Mouse (Mus musculus): Measurements from ENCODE around the gene Banp. TPM values are rescaled to one million over a fixed set of nuclear protein-coding genes. Genes with fewer than 3 reads are reported as not detected.
A peak's percentile ranks its signal among the peaks of the same experiment; 100 is the strongest.

The Banp gene
- polyA plus RNA-seq, 1 experiment from 2014 or later = 58.8 TPM

DNA sequence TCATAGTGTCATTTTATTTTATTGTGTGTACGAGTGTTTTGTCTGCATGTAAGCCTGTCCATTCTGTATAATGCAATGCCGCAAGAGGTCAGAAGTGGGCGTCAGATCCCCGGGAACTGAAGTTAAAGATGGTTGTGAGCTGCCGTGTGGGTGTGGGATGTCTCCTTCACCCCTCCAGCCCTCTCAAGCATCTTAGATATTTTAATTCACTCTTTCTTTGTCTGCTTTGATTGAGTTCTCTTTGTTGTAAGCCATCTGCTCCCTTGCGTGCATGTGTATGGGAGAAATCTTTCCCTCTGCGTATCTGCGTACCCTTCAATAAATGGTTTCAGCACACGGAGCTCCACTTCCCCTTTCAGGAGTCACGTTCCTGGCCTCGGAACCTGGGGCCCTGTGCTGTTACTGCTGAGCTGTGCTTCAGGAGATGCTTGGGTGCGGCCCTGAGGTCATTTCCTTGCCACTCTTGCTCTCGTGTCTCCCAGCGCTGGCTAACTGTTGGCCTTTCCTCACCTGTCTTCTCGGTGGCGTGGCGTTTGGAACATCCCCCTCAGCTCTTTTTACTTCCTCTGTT lies 22.0 kb downstream of the Banp start:
- no peak for ATAC-seq (ENCODE audit: low FRiP score, low read depth)
- H3K9me3 ChIP-seq = no peaks in the 10 kb centered on the region
- 0 out of 2 replicates have a peak overlapping the region, but pooled peaks have one; percentile 15 for H3K27ac ChIP-seq (replicated peaks)
- no peak overlapping the region for H3K4me2 ChIP-seq (replicated peaks)
- peaks cover 28% of the 10 kb centered on the region for H3K36me3 ChIP-seq
- H3K27me3 ChIP-seq = no peaks in the 10 kb centered on the region
- no peak overlapping the region for H3K4me3 ChIP-seq
- peaks cover 28% of the 10 kb centered on the region for H3K4me1 ChIP-seq
- peak overlapping the region; percentile 25; the same call in 1 of the 2 replicates for H3K9ac ChIP-seq (replicated peaks)
- 72% methylated on average over 17 of the region's 17 CpGs for WGBS

DNA sequence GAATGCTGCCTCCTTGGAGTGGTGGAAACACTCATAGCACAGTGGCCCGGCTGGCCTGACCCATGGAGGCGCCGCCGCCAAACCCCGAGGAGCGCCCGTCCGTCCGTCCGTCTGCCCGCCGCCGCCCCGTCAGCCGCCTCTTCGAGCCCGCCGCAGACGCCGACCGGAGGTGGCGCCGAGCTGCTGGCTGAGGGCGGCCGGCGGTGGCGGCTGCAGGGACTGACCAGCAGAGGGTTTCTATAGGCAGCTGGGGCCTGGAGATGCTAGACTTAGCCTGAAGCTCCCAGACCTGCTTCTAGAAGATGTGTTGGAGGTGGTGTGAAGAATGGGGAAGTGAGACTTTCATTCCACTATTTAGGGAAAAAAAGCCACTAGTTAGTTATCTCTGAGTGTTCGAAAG lies 24.4 kb downstream of the Banp start:
- WGBS = 94% methylated on average over 28 of the region's 28 CpGs
- ATAC-seq (ENCODE audit: low FRiP score, low read depth) = no peak
- H3K4me3 ChIP-seq = no peak overlapping the region

DNA sequence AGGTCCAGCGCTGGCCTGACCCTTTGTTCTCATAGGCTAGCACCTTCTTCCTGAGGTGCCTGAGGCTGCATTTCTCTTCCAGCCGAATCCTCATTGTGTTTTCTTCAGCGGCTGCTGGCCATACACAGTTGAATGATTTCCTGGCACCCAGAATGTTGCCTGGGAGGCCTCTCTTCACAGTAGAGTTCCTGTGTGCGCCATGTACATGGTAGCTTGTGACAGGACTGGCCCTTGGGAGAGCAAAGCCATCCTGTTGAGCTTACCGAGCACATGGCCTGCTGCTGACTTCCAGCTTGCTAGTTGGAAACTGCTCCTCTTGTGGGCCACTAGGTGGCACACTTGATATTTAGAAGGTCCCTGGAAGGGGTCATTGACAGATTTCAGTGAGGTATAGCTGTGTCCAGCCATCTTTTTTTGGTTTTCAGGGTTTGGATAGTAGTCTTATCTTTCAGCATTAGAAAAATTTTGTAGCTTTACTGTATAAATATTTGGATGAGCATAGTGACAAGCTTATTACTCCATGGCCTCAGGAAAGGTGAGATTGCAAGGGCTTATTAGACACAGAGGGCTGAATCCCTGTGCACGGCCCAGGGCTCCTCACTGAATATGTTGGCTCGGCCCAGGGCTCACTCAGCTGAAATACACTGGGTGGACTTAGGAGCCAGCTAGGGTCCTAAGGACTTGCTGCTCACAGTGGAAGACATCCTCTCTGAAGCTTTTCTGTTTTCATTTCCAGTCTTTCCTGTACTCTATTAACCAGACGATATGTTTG lies 28.5 kb downstream of the Banp start:
- H3K27ac ChIP-seq (replicated peaks) = no peak overlapping the region
- peaks cover 84% of the 10 kb centered on the region for H3K36me3 ChIP-seq
- no peaks in the 10 kb centered on the region for H3K9me3 ChIP-seq
- no peak overlapping the region for H3K4me2 ChIP-seq (replicated peaks)
- no peak for ATAC-seq (ENCODE audit: low FRiP score, low read depth)
- no peak overlapping the region for H3K4me3 ChIP-seq
- WGBS = 71% methylated on average over 8 of the region's 8 CpGs
- H3K9ac ChIP-seq (replicated peaks) = no peak overlapping the region
- no peaks in the 10 kb centered on the region for H3K27me3 ChIP-seq
- H3K4me1 ChIP-seq = no peaks in the 10 kb centered on the region; the same call in 1 of the 2 replicates

More for the DNA sequence above, 24.4 kb downstream of the Banp start:
- Histone ChIP-seq H3K36me3 (peaks cover 47% of the 10 kb centered on the region), H3K4me1 (peaks cover 11% of the 10 kb centered on the region), H3K9me3 (no peaks in the 10 kb centered on the region), H3K4me2 (replicated peaks) (no peak overlapping the region), H3K9ac (replicated peaks) (no peak overlapping the region), H3K27me3 (no peaks in the 10 kb centered on the region), H3K27ac (replicated peaks) (no peak overlapping the region)

DNA sequence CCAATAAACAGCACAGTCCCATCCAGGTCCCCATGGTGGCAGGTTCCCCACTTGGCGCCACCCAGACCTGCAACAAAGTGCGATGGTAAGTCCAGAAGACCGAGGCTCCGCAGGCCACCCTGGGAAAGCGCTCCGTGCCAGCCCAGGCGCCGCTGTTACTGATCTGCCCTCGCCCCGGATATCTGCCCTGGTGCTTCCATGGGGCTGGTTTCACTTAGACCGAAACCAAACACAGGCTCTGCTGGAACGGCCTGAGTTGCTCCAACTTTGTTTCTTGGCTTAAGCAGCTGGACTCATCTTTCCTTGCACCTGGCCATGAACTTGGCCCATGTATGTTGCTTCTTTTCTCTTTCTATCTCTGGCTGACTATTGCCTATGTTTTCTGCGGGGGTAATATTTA lies 29.1 kb downstream of the Banp start:
- H3K27ac ChIP-seq (replicated peaks) = no peak overlapping the region
- no peaks in the 10 kb centered on the region; the same call in 1 of the 2 replicates for H3K4me1 ChIP-seq
- H3K4me3 ChIP-seq = no peak overlapping the region
- no peaks in the 10 kb centered on the region for H3K9me3 ChIP-seq
- no peak for ATAC-seq (ENCODE audit: low FRiP score, low read depth)
- peaks cover 91% of the 10 kb centered on the region for H3K36me3 ChIP-seq
- H3K4me2 ChIP-seq (replicated peaks) = no peak overlapping the region
- no peaks in the 10 kb centered on the region for H3K27me3 ChIP-seq
- no peak overlapping the region for H3K9ac ChIP-seq (replicated peaks)
- 92% methylated on average over 13 of the region's 13 CpGs for WGBS

DNA sequence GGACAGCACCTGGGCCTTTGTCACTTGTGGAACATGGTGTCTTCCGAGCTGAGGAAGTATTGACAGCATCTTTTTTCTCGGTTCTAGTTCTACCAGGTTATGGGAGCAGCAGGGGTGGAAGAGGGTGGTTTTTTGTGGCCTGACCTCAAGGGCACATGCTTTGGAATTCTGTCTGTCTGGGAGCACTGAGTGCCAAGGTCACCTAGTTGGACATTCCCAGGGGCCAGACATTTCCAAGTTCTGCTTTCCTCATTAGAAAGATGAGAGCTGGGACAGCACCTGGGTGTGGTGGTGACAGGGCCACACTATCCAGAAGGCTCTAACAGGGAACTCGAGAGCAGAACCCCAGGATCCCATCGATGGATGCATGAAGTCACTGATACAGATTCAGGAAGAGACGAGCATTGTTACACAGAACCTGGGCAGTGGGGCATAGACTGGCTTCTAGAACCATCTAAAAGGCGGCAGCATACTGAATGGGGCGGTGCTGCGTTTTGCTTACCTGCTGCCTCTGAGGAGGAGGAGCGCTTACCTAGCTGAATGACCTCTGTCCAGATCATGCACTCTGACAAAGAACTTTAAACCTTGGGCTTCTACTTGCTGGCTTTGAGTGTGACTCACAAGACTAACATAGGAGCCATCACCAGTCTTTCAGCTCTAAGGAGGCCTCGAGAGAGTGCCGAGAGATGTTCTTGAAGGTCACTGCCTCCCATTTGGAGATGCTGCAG lies 31.4 kb downstream of the Banp start:
- Histone ChIP-seq H3K9me3 (no peaks in the 10 kb centered on the region), H3K9ac (replicated peaks) (no peak overlapping the region), H3K27me3 (no peaks in the 10 kb centered on the region), H3K4me2 (replicated peaks) (no peak overlapping the region), H3K36me3 (peaks cover 91% of the 10 kb centered on the region), H3K4me3 (no peak overlapping the region), H3K4me1 (no peaks in the 10 kb centered on the region; the same call in 1 of the 2 replicates), H3K27ac (replicated peaks) (no peak overlapping the region)
- no peak for ATAC-seq (ENCODE audit: low FRiP score, low read depth)
- 92% methylated on average over 11 of the region's 11 CpGs for WGBS

DNA sequence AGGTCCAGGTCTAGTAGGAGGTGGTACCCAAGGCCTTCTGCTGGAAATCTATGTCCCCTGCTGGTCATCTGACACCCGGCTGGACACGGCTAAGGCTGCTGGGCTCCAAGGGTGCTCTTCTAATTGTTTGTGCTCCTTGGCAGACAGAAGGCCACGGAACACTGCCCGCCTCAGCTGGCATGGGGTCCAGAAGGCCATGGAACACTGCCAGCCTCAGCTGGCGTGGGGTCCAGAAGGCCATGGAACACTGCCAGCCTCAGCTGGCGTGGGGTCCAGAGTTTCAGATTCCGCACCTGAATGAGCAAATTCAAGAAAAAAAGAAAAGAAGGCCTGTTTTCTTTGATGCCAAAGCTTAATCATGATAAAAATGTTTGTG lies 32.0 kb downstream of the Banp start:
- Histone ChIP-seq H3K27ac (replicated peaks) (no peak overlapping the region), H3K36me3 (peaks cover 86% of the 10 kb centered on the region), H3K4me3 (no peak overlapping the region), H3K4me2 (replicated peaks) (no peak overlapping the region), H3K27me3 (no peaks in the 10 kb centered on the region), H3K4me1 (no peaks in the 10 kb centered on the region; the same call in 1 of the 2 replicates), H3K9ac (replicated peaks) (no peak overlapping the region), H3K9me3 (no peaks in the 10 kb centered on the region)
- ATAC-seq (ENCODE audit: low FRiP score, low read depth) = no peak
- 89% methylated on average over 7 of the region's 7 CpGs for WGBS

DNA sequence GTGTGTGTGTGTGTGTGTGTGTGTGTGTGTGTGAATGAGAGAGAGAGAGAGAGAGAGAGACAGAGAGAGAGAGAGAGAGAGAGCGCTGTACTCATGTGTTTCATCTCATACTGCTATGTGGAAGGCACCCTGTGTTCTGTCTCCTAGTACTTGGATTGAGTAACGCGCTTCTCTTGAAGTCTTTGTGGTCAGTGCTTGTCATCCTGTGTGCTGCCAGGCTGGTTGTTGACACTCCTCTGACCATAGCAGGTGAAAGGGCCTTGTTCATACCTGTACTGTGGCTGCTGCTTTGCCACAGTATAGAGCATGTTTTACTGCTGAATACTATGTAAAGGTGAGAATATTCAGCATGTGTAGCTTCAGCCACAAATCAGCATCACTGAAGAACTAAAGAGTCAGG lies 36.1 kb downstream of the Banp start:
- 97% methylated on average over 3 of the region's 3 CpGs for WGBS
- Histone ChIP-seq H3K36me3 (peaks cover 89% of the 10 kb centered on the region), H3K4me2 (replicated peaks) (no peak overlapping the region), H3K27ac (replicated peaks) (no peak overlapping the region), H3K9me3 (no peaks in the 10 kb centered on the region), H3K27me3 (no peaks in the 10 kb centered on the region), H3K4me1 (no peaks in the 10 kb centered on the region; the same call in 1 of the 2 replicates), H3K4me3 (no peak overlapping the region), H3K9ac (replicated peaks) (no peak overlapping the region)
- ATAC-seq (ENCODE audit: low FRiP score, low read depth) = no peak

DNA sequence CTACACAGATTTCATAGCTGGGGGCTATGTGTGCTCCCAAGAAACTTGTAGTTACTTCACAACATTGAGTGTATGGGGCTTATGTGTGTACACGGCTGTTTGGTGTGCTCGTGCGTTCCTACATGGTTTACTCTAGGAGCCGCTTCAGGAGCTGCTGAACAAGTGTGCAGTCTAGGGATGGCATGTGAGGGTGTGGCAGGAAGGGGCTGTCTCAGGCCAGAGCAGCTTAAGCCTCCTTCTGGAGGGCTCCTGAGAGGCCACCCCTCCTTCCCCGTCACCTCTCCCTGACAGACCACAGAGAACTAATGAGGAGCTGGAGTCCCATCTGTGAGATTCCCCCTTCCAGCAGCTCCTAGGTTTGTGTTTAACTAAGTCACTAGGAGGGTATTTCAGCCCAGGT lies 38.3 kb downstream of the Banp start:
- Histone ChIP-seq H3K27ac (replicated peaks) (no peak overlapping the region), H3K27me3 (no peaks in the 10 kb centered on the region), H3K4me1 (no peaks in the 10 kb centered on the region), H3K4me2 (replicated peaks) (no peak overlapping the region), H3K9me3 (no peaks in the 10 kb centered on the region), H3K4me3 (no peak overlapping the region), H3K36me3 (peaks cover 88% of the 10 kb centered on the region), H3K9ac (replicated peaks) (no peak overlapping the region)
- no peak for ATAC-seq (ENCODE audit: low FRiP score, low read depth)
- WGBS = 92% methylated on average over 5 of the region's 5 CpGs

DNA sequence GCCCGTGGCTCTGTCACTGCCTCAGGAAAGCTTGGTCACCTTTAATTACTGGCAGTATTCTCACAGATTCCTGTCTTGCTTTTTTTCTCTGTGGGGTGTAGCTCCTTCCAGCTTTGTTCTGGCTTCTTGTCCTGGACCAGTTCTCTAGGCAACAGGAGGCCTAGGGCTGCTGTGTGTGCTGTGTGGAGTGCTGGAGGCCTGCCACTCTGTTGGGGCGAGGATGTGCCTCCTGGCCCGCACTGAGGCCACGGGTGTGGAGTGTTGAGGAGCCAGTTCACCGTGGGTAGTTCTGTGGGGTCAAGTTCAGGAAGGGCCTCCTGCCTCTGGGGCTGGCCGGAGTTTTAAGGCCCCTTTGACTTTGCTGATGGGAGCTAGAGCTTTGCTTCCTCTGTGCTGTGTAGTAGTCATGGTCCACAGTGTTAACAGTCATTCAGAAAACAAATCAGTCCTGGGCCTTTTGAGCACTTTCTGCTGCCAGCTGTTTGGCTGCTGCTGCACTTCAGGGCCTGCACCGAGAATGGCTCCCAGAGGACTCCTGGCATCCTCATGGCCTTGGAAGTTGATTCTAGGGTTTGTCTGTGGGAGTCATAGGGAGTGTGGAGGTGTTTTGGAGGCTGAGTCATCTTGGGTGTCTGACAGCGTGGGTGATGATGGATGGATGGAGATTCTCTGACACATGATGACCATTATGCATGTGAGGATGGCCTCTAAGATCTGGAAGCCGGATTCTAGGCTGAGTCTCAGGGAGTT lies 41.1 kb downstream of the Banp start:
- H3K27me3 ChIP-seq = no peaks in the 10 kb centered on the region
- no peak for ATAC-seq (ENCODE audit: low FRiP score, low read depth)
- no peaks in the 10 kb centered on the region for H3K9me3 ChIP-seq
- no peak overlapping the region for H3K27ac ChIP-seq (replicated peaks)
- no peak overlapping the region for H3K9ac ChIP-seq (replicated peaks)
- H3K4me2 ChIP-seq (replicated peaks) = no peak overlapping the region
- no peaks in the 10 kb centered on the region for H3K4me1 ChIP-seq
- peaks cover 80% of the 10 kb centered on the region for H3K36me3 ChIP-seq
- no peak overlapping the region for H3K4me3 ChIP-seq
- 90% methylated on average over 9 of the region's 9 CpGs for WGBS

DNA sequence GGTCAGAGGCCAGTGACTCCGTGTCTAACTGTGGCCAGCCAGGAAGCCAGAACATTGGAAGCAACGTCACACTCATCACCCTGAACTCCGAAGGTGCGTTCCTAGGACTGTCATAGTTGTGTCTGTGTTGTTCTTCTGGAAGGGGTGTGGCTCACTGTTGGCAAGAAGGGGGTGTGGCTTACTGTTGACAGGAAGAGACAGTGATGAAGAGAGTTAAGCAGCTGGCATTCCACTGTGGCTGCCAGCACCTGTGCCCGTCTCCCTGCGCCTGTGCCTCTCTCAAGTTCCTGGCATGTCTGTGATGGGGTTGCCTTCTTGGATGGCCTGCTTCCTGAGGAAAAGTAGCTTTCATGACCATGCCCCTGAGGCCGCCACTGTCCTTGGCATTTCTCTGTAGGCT lies 42.1 kb downstream of the Banp start:
- Histone ChIP-seq H3K9ac (replicated peaks) (no peak overlapping the region), H3K36me3 (peaks cover 83% of the 10 kb centered on the region), H3K4me1 (no peaks in the 10 kb centered on the region), H3K4me3 (no peak overlapping the region), H3K27ac (replicated peaks) (no peak overlapping the region), H3K9me3 (no peaks in the 10 kb centered on the region), H3K27me3 (no peaks in the 10 kb centered on the region), H3K4me2 (replicated peaks) (no peak overlapping the region)
- WGBS = 93% methylated on average over 7 of the region's 7 CpGs
- no peak for ATAC-seq (ENCODE audit: low FRiP score, low read depth)

DNA sequence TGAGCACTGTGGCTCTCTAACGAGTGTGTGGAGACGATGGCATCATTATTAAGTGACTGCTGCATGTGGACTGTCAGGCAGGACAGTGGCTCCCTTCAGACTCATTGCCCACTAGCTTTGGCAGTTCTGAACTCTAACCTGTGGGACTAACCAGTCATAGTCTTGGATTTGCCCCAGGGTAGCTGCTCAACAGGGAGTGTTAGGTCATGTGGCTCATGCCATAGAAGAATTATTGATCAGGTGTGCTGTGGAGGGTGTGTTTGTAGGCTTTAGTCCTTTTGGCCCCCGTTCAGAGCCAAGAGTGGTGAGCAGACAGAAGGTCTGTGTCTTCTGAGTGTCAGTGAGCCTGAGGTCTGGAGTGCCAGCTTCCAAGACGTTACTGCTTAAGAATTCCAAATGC lies 43.4 kb downstream of the Banp start:
- no peaks in the 10 kb centered on the region for H3K4me1 ChIP-seq
- H3K4me3 ChIP-seq = no peak overlapping the region
- H3K9me3 ChIP-seq = no peaks in the 10 kb centered on the region
- H3K36me3 ChIP-seq = peaks cover 84% of the 10 kb centered on the region
- ATAC-seq (ENCODE audit: low FRiP score, low read depth) = no peak
- WGBS = 92% methylated on average over 4 of the region's 4 CpGs
- H3K9ac ChIP-seq (replicated peaks) = no peak overlapping the region
- no peak overlapping the region for H3K27ac ChIP-seq (replicated peaks)
- H3K4me2 ChIP-seq (replicated peaks) = no peak overlapping the region
- no peaks in the 10 kb centered on the region for H3K27me3 ChIP-seq

DNA sequence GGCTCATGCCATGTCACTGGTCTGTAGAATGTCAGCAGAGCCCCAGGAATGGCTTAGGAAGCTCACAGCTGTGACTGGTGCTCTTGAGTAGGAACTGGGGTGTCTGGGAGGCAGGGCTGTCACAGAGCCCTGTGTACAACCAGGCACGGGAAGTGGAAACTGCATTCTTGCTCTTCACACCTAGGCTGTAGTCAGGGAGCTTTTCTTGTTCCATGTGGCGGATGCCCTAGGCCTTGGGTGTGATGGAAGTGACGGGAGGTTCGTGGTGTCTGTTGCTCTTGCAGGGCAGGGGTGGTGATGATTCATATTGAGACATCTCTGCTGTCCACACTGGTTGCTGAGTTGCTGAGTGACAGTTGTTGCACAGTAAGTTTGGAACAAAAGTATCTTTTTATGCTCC lies 45.6 kb downstream of the Banp start:
- no peak overlapping the region for H3K4me3 ChIP-seq
- ATAC-seq (ENCODE audit: low FRiP score, low read depth) = no peak
- 86% methylated on average over 4 of the region's 4 CpGs for WGBS
- no peak overlapping the region for H3K4me2 ChIP-seq (replicated peaks)
- H3K36me3 ChIP-seq = peaks cover 87% of the 10 kb centered on the region
- H3K9me3 ChIP-seq = no peaks in the 10 kb centered on the region
- H3K27ac ChIP-seq (replicated peaks) = no peak overlapping the region
- no peaks in the 10 kb centered on the region for H3K4me1 ChIP-seq
- H3K9ac ChIP-seq (replicated peaks) = no peak overlapping the region
- no peaks in the 10 kb centered on the region for H3K27me3 ChIP-seq
